Mouse (Mus musculus) brain, embryonic 14.5 days (tissue): Measurements from ENCODE around the gene Prdm5.

Source experiments
- CTCF ChIP-seq: fragments of 200-500 bp; IDR thresholded peaks from 2 replicates; pipeline ENCODE4 v1.5.1; 2012; ENCODE audit warnings: inconsistent platforms, mild to moderate bottlenecking, moderate library complexity, borderline replicate concordance; ENCODE audit not compliant: insufficient read depth, insufficient read length; ENCODE audit errors: extremely low read depth
- POLR2A ChIP-seq: fragments of 200-500 bp; IDR thresholded peaks from 2 replicates; pipeline ENCODE4 v1.6.1; 2012; ENCODE audit warnings: mild to moderate bottlenecking, inconsistent platforms, borderline replicate concordance; ENCODE audit not compliant: poor library complexity, insufficient read depth, insufficient read length, severe bottlenecking; ENCODE audit errors: extremely low read depth

DNA sequence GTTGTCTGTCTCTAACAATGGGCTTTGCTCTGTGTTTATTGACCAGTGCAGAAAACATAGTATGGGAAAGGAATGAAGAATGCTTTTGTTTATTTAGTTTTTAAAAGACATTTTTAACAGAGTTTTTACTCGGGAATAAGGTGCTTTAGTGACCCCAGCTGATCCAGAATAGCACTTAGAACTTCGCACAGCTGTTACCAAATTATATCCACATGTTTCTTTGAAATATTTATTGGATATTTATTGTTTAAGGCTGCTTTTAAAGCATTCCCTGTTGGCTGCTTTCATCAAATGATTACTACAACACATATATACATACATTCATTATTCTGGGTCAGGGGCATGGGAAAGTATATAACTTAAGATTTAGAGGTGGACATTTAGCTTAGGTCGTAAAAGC lies 32.9 kb downstream of the Prdm5 start:
- no peak for TF ChIP-seq CTCF
- TF ChIP-seq POLR2A: no peak
